Mouse (Mus musculus): ENCODE measurements at regions not wholly inside any gene's neighbourhood (a gene's known extent, or its start where the extent isn't known, plus 50 kb on each side); places are given as distances from the start of the nearest gene placed in this dataset.

DNA sequence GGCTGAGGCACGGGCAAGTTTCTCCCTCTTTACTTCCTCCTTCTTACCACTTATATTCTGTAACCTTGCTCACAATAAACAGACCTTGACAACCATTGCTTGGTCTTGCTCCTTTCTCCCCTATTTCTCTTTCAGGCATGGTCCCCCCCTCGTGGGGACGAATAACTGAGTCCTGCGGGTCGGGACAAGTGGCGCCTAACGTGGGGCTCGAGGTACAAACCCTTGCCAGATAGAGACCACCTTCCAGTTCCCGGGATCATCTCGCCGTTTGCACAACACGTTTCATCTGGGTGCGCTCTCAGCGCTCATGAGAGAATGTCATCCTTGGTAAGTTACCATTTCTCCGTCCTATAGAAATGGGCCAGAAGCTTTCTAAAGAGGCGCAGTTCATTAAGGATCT lies 79.6 kb upstream of the Foxn3 start:
- H3K27ac ChIP-seq, result no peak overlapping the region
- TF ChIP-seq CTCF (IDR thresholded peaks at IDR 0.05), result no peak
- DNase-seq (ENCODE audit: extremely low spot score in 1 of 2, low spot score in 2 of 2), result no peak
- intact Hi-C loops (cut with DNase I), result no loop called here
- H3K4me3 ChIP-seq, result no peak overlapping the region

DNA sequence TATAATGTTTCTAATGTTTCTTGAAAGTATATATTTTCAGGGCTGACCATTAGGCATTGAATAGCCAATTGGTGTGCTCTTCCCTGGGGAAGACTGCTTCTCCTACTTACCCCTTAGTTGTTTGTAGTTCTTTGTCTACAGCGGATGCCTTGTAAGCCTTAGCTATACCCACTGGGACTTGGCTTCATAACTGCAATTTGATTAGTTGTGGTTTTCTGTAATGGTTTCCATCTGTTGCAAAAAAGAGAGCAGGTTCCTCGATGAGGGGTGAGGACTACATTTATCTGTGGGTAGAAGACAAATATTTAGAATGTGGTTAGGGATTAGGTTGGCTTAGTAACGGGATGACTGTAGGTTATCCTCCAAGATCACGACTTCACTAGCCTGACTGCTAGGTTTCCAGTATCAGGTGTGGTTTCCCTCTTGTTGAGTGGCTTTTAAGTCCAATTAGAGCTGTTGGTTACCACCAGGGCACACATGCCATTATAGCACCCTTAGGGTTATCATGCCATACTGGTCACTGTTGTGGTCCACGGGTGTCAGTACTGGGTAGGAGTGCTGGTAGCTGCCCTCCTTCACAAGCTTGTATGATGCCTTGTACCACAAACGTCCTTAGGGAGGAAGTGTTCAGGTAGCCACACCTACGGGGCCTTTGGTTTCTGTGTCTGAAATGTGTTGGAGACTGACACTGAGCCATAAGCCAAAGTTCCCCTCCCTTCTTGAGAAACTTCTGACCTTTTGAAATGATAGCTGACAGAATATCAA lies 78.9 kb upstream of the Foxn3 start:
- intact Hi-C loops (cut with DNase I), result no loop called here
- H3K27ac ChIP-seq, result no peak overlapping the region
- TF ChIP-seq CTCF (IDR thresholded peaks at IDR 0.05), result no peak
- no peak overlapping the region for H3K4me3 ChIP-seq
- DNase-seq (ENCODE audit: extremely low spot score in 1 of 2, low spot score in 2 of 2), result no peak

DNA sequence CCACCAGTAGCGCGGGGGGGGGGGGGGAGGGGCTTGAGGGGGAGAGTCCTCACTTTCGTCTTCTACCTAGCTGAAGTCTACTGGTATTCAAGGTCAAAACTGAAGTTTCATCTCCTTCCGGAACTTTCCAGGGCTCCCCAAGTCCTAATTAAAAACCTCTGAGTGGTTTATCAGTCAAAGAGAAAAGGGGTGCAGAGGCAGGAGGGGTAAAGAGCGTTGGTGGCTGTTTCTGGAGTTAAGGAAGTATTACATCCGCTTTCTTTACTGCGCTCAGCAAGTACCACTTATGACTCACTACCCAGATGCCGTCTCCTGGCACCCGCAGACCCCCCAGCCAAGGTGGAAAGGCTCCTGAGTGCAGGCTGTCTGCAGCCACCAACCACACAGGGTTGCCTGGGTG lies 77.9 kb upstream of the Foxn3 start:
- Histone ChIP-seq H3K4me3 (no peak overlapping the region), H3K27ac (no peak overlapping the region)
- intact Hi-C loops (cut with DNase I), result no loop called here
- TF ChIP-seq CTCF (IDR thresholded peaks at IDR 0.05), result no peak
- DNase-seq (ENCODE audit: extremely low spot score in 1 of 2, low spot score in 2 of 2), result peak; percentile 24 to 28

DNA sequence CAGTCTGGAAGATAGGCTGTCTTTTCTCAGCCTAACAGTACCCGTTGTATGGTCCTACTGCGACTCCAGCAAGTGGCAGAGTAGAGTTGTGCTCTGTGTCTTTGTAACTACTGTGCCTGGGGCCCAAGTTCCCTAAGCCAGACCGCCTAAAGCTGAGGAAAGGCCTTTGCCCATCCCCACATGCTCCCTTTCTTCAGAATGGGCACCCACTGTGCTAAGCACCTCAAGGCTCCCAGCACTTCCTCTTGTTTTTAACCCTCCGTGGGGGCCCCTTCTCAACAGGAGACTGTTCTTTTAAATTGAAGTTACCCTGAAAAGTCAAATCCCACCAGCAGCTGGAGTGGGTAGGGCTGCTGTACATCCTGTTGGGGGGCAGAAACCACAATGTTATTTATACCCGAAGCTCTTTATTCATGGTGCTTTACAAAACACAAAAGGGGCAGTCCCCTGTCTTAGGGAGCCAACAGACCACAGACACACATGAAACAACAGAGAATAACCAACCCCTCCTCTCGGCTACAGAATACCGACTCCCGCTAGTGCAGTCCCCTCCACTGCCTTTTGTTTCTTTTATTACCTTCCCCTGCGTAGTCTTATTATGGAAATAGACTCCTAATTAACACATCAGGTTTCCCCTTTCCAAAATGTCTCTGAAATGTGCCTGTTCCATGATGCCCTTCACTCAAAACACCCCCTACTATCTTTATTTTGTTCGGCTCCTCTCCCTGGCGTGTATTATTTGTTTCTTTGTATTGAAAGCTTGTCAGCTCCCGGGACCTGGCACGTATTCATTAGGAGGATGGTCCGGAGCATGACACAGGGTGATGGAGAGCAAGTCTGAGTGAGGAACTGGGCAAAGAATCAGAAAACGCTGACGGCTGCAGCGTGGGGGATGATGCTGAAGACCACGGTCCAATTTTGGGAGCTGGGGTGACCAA lies 77.1 kb upstream of the Foxn3 start:
- DNase-seq (ENCODE audit: extremely low spot score in 1 of 2, low spot score in 2 of 2), result peak in 1 of 2 experiments; percentile 13
- Histone ChIP-seq H3K4me3 (peak overlapping the region; percentile 15; the same call in 1 of the 2 replicates), H3K27ac (peak overlapping the region; percentile 57; the same call in 1 of the 2 replicates)
- intact Hi-C loops (cut with DNase I), result no loop called here
- no peak for TF ChIP-seq CTCF (IDR thresholded peaks at IDR 0.05)

DNA sequence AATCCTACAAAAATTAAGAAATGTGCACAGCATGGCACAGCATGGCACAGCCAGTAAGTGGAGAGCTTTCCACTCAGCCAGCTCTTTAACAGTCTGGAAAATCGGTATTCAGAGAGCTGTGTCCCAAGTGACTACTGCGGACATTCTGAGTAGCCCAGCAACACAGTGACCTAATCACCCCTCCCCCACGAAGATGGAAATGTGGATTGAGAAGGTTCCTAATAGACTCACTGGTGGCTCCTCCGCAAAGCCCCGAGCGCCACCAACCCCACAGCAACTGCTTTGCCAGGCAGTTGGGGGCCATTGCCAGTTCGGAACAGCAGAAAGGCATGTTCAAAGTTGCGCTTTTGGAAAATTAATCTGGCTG lies 76.4 kb upstream of the Foxn3 start:
- peak overlapping the region; percentile 57; the same call in 1 of the 2 replicates for H3K27ac ChIP-seq
- intact Hi-C loops (cut with DNase I), result no loop called here
- TF ChIP-seq CTCF (IDR thresholded peaks at IDR 0.05), result no peak

DNA sequence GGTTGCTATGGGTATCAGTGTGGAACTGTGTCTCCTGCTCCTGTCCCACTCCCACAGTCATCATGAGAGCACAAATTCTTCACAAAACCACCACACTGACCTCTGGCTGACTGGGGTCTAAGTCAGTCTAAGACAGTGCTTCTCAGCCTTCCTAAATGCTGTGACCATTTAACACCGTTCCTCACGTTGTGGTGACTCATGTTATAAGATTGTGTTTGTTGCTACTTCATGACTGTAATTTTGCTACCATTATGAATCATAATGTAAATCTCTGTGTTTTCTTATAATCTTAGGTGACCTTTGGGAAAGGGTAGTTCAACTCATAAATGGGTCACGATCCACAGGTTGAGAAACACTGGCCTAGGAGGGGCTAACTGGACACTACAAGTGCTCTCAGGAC lies 75.7 kb upstream of the Foxn3 start:
- TF ChIP-seq CTCF (IDR thresholded peaks at IDR 0.05), result no peak
- intact Hi-C loops (cut with DNase I), result no loop called here
- Histone ChIP-seq H3K27ac (no peak overlapping the region), H3K4me3 (no peak overlapping the region)
- DNase-seq (ENCODE audit: extremely low spot score in 1 of 2, low spot score in 2 of 2), result no peak

More for the DNA sequence above, 76.4 kb upstream of the Foxn3 start:
- no peak overlapping the region for H3K4me3 ChIP-seq
- peak in 1 of 2 experiments; percentile 34 for DNase-seq (ENCODE audit: extremely low spot score in 1 of 2, low spot score in 2 of 2)

DNA sequence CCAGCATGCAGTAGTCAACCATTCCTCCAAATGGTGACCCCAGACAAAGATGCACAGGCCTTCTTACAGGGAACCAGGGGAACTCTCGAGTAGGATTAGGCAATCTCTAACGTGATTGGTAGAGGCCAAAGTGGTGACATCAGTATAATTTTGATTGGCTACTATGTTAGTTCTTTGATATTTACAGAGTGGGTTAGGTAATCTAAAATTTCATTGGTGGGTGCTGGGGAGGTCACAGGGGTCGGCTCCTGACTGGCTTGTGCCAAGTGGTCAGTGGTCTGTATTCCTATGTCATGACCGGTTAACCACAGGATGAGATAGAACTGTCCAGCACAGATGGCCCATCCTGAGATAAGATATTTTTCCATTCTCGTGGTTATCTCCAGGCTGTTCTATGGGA lies 74.6 kb upstream of the Foxn3 start:
- intact Hi-C loops (cut with DNase I), result no loop called here

DNA sequence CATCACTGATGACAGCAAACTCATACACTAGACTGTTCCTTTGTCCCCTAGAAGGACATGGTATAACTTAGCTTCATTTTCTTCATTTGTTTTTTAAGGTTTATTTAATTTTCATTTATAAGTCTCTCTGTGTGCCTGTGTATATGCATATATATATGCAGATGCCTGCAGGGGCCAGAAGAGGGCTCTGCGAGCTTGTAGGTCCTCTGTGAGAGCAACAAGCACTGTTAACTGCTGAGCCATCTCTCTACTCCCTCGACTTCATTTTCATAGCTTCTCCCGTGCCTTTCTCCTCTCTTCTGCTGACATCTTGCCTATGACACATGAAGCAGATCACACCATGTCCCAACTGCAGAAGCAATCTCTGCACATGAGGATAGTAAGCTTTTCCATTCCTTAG lies 72.9 kb upstream of the Foxn3 start:
- TF ChIP-seq CTCF (IDR thresholded peaks at IDR 0.05), result peak; percentile 3
- intact Hi-C loops (cut with DNase I), result no loop called here
- Histone ChIP-seq H3K4me3 (no peak overlapping the region), H3K27ac (no peak overlapping the region)
- DNase-seq (ENCODE audit: extremely low spot score in 1 of 2, low spot score in 2 of 2), result no peak

More for the DNA sequence above, 74.6 kb upstream of the Foxn3 start:
- Histone ChIP-seq H3K4me3 (no peak overlapping the region), H3K27ac (no peak overlapping the region)
- TF ChIP-seq CTCF (IDR thresholded peaks at IDR 0.05), result no peak
- DNase-seq (ENCODE audit: extremely low spot score in 1 of 2, low spot score in 2 of 2), result no peak

DNA sequence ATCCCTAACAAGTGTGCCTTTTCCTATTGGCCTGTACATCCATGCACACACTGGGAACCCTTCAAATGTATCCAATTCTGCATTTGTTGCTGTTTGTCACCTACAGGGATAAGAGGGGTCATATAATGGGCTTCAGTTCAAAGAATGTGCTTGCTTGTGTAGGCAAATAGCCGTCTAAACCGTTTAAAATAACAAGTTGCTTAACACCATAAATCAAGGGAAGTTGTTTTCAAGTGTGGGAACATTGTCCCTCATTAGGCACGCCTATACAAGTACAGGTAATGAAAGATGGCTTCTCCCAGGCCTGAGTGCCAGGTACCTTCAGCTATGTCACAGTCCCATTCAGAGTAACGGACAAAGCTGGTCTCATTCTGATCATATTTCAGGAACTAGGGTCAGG lies 72.0 kb upstream of the Foxn3 start:
- no peak overlapping the region for H3K4me3 ChIP-seq
- no peak for DNase-seq (ENCODE audit: extremely low spot score in 1 of 2, low spot score in 2 of 2)
- no peak overlapping the region for H3K27ac ChIP-seq
- TF ChIP-seq CTCF (IDR thresholded peaks at IDR 0.05), result no peak
- intact Hi-C loops (cut with DNase I), result no loop called here

DNA sequence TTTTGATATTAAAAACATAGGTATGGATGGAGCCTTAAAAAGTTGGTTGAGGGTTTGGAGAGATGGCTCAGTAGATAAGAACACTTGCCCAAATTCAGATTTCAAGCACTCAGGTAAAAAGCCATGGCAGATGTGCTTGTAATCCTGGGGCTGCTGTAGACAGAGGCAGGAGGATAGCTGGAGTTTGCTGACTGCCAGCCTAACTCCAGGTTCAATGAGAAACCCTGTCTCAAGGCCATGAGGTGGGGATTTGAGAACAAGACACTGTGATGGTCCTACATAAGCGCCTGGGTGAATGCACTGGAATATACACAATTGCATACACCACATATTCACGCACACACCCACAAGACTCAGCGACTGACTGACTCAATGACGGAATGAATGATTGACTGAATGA lies 71.3 kb upstream of the Foxn3 start:
- no peak for TF ChIP-seq CTCF (IDR thresholded peaks at IDR 0.05)
- H3K4me3 ChIP-seq, result no peak overlapping the region
- no peak for DNase-seq (ENCODE audit: extremely low spot score in 1 of 2, low spot score in 2 of 2)
- no peak overlapping the region for H3K27ac ChIP-seq
- intact Hi-C loops (cut with DNase I), result no loop called here

DNA sequence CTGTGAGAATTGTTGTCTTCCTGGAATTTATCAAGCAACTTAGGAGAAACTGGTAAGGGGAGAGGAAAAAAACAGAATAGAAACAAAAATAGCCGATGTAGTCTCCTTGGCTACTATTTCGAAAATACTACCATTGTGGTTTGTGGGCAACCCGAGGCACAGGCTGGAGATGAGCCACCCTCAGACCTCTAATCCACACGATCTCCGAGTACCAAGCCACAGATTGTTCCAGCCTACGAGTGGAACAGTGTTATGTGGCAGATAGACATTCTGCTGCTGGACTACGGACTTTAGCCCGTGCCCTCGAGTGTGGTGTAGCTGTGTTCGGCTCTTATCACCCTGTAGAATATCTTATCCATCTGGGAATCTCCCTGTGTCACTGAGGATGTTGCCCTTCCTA lies 70.3 kb upstream of the Foxn3 start:
- H3K4me3 ChIP-seq, result no peak overlapping the region
- no peak for DNase-seq (ENCODE audit: extremely low spot score in 1 of 2, low spot score in 2 of 2)
- no peak overlapping the region for H3K27ac ChIP-seq
- no peak for TF ChIP-seq CTCF (IDR thresholded peaks at IDR 0.05)
- intact Hi-C loops (cut with DNase I), result no loop called here

DNA sequence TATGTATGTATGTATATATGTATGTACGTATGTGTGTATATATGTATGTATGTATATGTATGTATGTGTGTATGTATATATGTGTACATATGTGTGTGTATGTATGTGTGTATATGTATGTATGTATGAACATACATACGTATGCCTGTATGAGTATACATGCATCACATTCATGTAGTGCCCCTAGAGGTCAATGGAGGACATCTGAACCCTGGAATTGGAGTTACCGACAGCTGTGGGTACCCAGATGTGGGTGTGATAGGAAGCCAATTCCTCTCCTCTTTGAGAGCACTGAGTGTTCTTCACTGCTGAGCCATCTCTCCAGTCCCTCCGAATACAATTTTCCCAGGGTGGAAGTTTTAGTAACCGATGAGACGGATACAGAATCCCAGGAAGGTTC lies 69.6 kb upstream of the Foxn3 start:
- intact Hi-C loops (cut with DNase I), result no loop called here

More for the DNA sequence above, 69.6 kb upstream of the Foxn3 start:
- DNase-seq (ENCODE audit: extremely low spot score in 1 of 2, low spot score in 2 of 2), result no peak
- TF ChIP-seq CTCF (IDR thresholded peaks at IDR 0.05), result no peak
- Histone ChIP-seq H3K27ac (no peak overlapping the region), H3K4me3 (no peak overlapping the region)
